In the genomic region with DNA sequence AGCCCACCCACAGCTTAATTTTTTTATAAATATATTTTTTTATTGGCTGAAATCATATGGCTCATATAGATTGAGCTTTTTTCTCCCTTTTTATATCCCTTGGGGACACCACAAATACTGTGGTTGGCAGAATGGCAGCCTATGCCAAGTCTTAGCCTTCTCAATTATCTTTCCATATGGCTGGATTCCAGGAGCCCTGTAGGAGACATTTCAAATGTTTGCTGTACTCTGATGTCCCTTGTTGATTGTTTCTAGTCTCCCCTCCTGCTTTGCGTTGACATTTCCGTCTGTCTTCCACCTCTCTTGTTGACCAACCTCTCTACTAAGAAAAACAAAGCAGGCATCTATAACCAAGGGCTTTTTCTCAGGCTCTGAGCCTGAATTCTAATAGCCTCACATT, we compare ENCODE assay signal across 23 mouse cellular contexts. TPM values are rescaled to one million over a fixed set of nuclear protein-coding genes. Genes with fewer than 3 reads are reported as not detected.
DNase-seq lines count a peak whose midpoint lies in the region; ATAC-seq and TF ChIP-seq lines count a peak whose summit lies in the region.
"Had no signal": no experiment of that assay in that cellular context is flagged by ENCODE, and none has a peak within 500 bp of the region (broad histone marks: within the 10 kb centered on the region; RNA-seq: fewer than 3 reads in every experiment).

No protein-coding gene starts in this region.

- H3K9ac ChIP-seq in hindbrain, postnatal 0 days (replicated peaks; ENCODE audit: low read length) = no peak overlapping the region
- H3K9ac ChIP-seq in hindbrain, embryonic 11.5 days (ENCODE audit: low read depth, low read length) = no peak overlapping the region
- no peak overlapping the region for H3K9ac ChIP-seq in kidney, embryonic 16.5 days (replicated peaks; ENCODE audit: low read length)
- H3K9ac ChIP-seq: embryonic facial prominence, embryonic 15.5 days; forebrain, postnatal 0 days; hindbrain, embryonic 14.5 days had no signal

- TF ChIP-seq CTCF in hindbrain, postnatal 0 days (IDR thresholded peaks at IDR 0.05; ENCODE audit: low read depth) = no peak
- no peak for TF ChIP-seq CTCF in brain, embryonic 14.5 days (IDR thresholded peaks at IDR 0.05; ENCODE audit: borderline replicate concordance, extremely low read depth, insufficient read depth, insufficient read length)

- TF ChIP-seq POLR2A in brain, embryonic 14.5 days (IDR thresholded peaks at IDR 0.05; ENCODE audit: borderline replicate concordance, extremely low read depth, insufficient read depth, insufficient read length, poor library complexity, severe bottlenecking) = no peak

- no peaks in the 10 kb centered on the region for H3K36me3 ChIP-seq in hindbrain, postnatal 0 days (ENCODE audit: insufficient read depth, low read length)
- no peaks in the 10 kb centered on the region for H3K36me3 ChIP-seq in hindbrain, embryonic 11.5 days (ENCODE audit: control insufficient read depth, insufficient read depth, low read length)
- no peaks in the 10 kb centered on the region for H3K36me3 ChIP-seq in kidney, embryonic 16.5 days (ENCODE audit: insufficient read depth, low read length)
- H3K36me3 ChIP-seq: embryonic facial prominence, embryonic 15.5 days; hindbrain, embryonic 10.5 days had no signal

- no peak overlapping the region for H3K4me2 ChIP-seq in hindbrain, postnatal 0 days (ENCODE audit: low read depth, low read length)
- H3K4me2 ChIP-seq in hindbrain, embryonic 11.5 days (replicated peaks; ENCODE audit: low read depth, low read length) = no peak overlapping the region
- no peak overlapping the region for H3K4me2 ChIP-seq in kidney, embryonic 16.5 days (replicated peaks; ENCODE audit: low read depth, low read length)
- H3K4me2 ChIP-seq: embryonic facial prominence, embryonic 15.5 days; heart, embryonic 11.5 days; hindbrain, embryonic 14.5 days had no signal

- H3K9me3 ChIP-seq in hindbrain, postnatal 0 days (ENCODE audit: low read length) = no peaks in the 10 kb centered on the region
- H3K9me3 ChIP-seq in hindbrain, embryonic 11.5 days (ENCODE audit: control insufficient read depth, low read length) = no peaks in the 10 kb centered on the region
- no peaks in the 10 kb centered on the region for H3K9me3 ChIP-seq in kidney, embryonic 16.5 days (ENCODE audit: low read length)
- H3K9me3 ChIP-seq: embryonic facial prominence, embryonic 15.5 days; hindbrain, embryonic 10.5 days had no signal

- no peak overlapping the region for H3K4me3 ChIP-seq in hindbrain, postnatal 0 days (ENCODE audit: low read length)
- no peak overlapping the region for H3K4me3 ChIP-seq in hindbrain, embryonic 11.5 days (ENCODE audit: low read depth, low read length)
- no peak overlapping the region for H3K4me3 ChIP-seq in kidney, embryonic 16.5 days (ENCODE audit: low read length)
- H3K4me3 ChIP-seq: embryonic facial prominence, embryonic 15.5 days; gastrocnemius, adult 2 months; hindbrain, embryonic 10.5 days had no signal

- DNase-seq in cerebellum, adult 18-20 months = peak; percentile 59 to 64
- no peak for DNase-seq in cerebellum, postnatal 4 days (ENCODE audit: low spot score in 2 of 2)
- DNase-seq in hindbrain, postnatal 0 days (ENCODE audit: low spot score) = peak; percentile 14
- no peak for DNase-seq in hindbrain, embryonic 11.5 days (ENCODE audit: low spot score)
- DNase-seq in brain, embryonic 14.5 days (ENCODE audit: low read depth) = peak; percentile 34
- peak; percentile 73 for DNase-seq in cerebellum, adult 9-11 months
- DNase-seq: adrenal gland, adult 2 months; adrenal gland, postnatal 14 days; embryo, embryonic 11 days; forebrain, postnatal 0 days; gastrocnemius, adult 2 months; gastrocnemius, postnatal 14 days; kidney, adult 2 months had no signal

- WGBS in hindbrain, postnatal 0 days = 36% methylated on average over 2 of the region's 2 CpGs
- 70% methylated on average over 2 of the region's 2 CpGs for WGBS in hindbrain, embryonic 11.5 days
- WGBS in kidney, embryonic 16.5 days = 70% methylated on average over 2 of the region's 2 CpGs

- H3K4me1 ChIP-seq in hindbrain, postnatal 0 days (ENCODE audit: insufficient read depth, low read length) = no peaks in the 10 kb centered on the region
- no peaks in the 10 kb centered on the region for H3K4me1 ChIP-seq in hindbrain, embryonic 11.5 days (replicated peaks; ENCODE audit: control insufficient read depth, insufficient read depth, low read length)
- H3K4me1 ChIP-seq in kidney, embryonic 16.5 days (ENCODE audit: insufficient read depth, low read length) = no peaks in the 10 kb centered on the region
- H3K4me1 ChIP-seq: embryonic facial prominence, embryonic 15.5 days; hindbrain, embryonic 10.5 days had no signal

- H3K27ac ChIP-seq in hindbrain, postnatal 0 days = no peak overlapping the region
- H3K27ac ChIP-seq in hindbrain, embryonic 11.5 days (ENCODE audit: low read depth, low read length) = no peak overlapping the region
- H3K27ac ChIP-seq in kidney, embryonic 16.5 days (ENCODE audit: low read length) = no peak overlapping the region
- H3K27ac ChIP-seq: embryonic facial prominence, embryonic 15.5 days; gastrocnemius, adult 2 months; hindbrain, embryonic 10.5 days; hindbrain, embryonic 14.5 days had no signal

- ATAC-seq in hindbrain, postnatal 0 days = no peak
- no peak for ATAC-seq in hindbrain, embryonic 11.5 days (ENCODE audit: low FRiP score)
- ATAC-seq in monocyte, adult 5-6 weeks (replicated peaks; ENCODE audit: insufficient number of reproducible peaks, low FRiP score, low TSS enrichment, poor library complexity, severe bottlenecking) = no peak
- ATAC-seq in kidney, embryonic 16.5 days (ENCODE audit: low FRiP score, low TSS enrichment) = no peak
- ATAC-seq: CD4-positive, CD25-positive, alpha-beta regulatory T cell, adult 4 months; forebrain, embryonic 14.5 days; forebrain, postnatal 0 days; intestine, postnatal 0 days had no signal

- no peaks in the 10 kb centered on the region for H3K27me3 ChIP-seq in hindbrain, postnatal 0 days (ENCODE audit: insufficient read depth, low read length)
- no peaks in the 10 kb centered on the region for H3K27me3 ChIP-seq in hindbrain, embryonic 11.5 days (ENCODE audit: control insufficient read depth, insufficient read depth, low read length)
- H3K27me3 ChIP-seq in kidney, embryonic 16.5 days (ENCODE audit: insufficient read depth, low read length) = no peaks in the 10 kb centered on the region
- H3K27me3 ChIP-seq: embryonic facial prominence, embryonic 15.5 days had no signal

RNA-seq across cellular contexts. Expression of a gene that starts 19.1 kb away (rescaled TPM):
- total RNA-seq in hindbrain, postnatal 0 days (2014; rRNA removed) = 55.2 and 104 TPM in 2 replicates
- 42.5 and 47.3 TPM in 2 replicates for polyA plus RNA-seq in hindbrain, postnatal 0 days (2015; fragmentation: Nextera tagmentation; extraction: Ambion mirVana)
- polyA plus RNA-seq in hindbrain, embryonic 11.5 days (2014; fragmentation: Nextera tagmentation; extraction: Ambion mirVana) = 2.3 and 2.9 TPM in 2 replicates
- polyA plus RNA-seq in brain, embryonic 14.5 days (2012; rRNA removed) = 16.2 and 20.4 TPM in 2 replicates
- 2.1 to 4.4 TPM (median 3.8 TPM) in 3 replicates for total RNA-seq in monocyte, adult 5-6 weeks (2017)
- polyA plus RNA-seq in kidney, embryonic 16.5 days (2015; fragmentation: Nextera tagmentation; extraction: Ambion mirVana) = 6.9 and 9.2 TPM in 2 replicates
- total RNA-seq: MEL had no signal

Comparison
In these comparisons a context has a peak if more than half of its experiments do, and no peak if none do; other contexts are left out.
1. DNase-seq: peak in cerebellum, adult 18-20 months (2 of 2), hindbrain, postnatal 0 days (single experiment), brain, embryonic 14.5 days (single experiment) and cerebellum, adult 9-11 months (single experiment); none in cerebellum, postnatal 4 days (0 of 2) and hindbrain, embryonic 11.5 days (single experiment).